Mouse (Mus musculus) ovary, postnatal 36 days (tissue): ENCODE measurements at regions not wholly inside any gene's neighbourhood (a gene's known extent, or its start where the extent isn't known, plus 50 kb on each side); places are given as distances from the start of the nearest gene placed in this dataset.

Source experiments
- DNase-seq: peaks from one replicate; pipeline ENCODE4 v3.0.0; 2022; ENCODE audit warnings: low spot score, mixed read lengths

- DNase-seq, result no peak
These were observed 53.8 kb downstream of the Dio3 start for GRCm38 (mm10) chr12:110332616-110333154.

GRCm38 (mm10) chr12:110334609-110335008, 55.7 kb downstream of the Dio3 start:
- DNase-seq, result no peak

DNA sequence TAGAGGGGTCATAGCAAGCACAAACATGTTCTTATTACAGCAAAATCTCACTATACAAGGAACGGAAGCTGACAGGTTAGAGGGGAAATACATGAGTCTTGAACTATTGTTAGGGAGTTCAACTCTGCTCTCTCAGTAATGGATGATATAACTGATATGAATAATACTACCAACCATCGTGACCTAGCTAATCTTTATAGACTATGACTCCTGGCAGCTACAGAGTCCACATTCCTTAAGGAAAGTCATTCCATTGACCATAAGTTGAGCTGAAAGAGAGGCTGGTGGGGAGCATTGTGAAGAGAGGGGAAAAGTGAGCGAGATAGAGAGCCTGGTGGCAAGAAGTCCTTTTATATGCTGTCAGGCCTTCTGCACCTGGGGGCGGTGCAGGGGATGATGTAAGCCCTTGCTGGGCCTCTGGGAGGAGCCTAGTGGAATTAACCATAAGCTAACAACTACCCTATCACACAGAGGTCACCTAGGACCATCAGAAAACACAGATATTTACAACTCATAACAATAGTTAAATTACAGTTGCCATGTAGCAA, 65.5 kb downstream of the Dio3 start:
- DNase-seq, result no peak

- DNase-seq, result no peak
These were observed 70.8 kb downstream of the Dio3 start for GRCm38 (mm10) chr12:110349621-110350020.

DNA sequence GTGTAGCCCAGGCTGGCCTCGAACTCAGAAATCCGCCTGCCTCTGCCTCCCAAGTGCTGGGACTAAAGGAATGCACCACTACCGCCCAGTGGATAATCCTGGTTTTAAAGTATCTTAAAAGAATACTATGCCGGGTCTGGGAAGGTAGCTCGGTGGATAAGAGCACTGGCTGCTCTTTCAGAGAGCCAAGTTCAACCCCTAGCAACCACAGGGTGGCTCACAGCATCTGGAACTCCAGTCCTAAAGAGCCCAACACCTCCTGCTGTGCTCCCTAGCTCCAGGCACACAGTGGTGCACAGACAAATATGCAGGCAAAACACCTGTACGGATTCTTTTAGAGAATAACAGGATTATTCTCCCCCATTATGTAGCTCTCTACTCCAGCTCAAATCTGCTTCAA, 77.0 kb downstream of the Dio3 start:
- no peak for DNase-seq

- DNase-seq, result no peak
These were observed 79.8 kb upstream of the Ppp2r5c start for GRCm38 (mm10) chr12:110367102-110367501.

- DNase-seq, result no peak
These were observed 79.1 kb upstream of the Ppp2r5c start for GRCm38 (mm10) chr12:110367822-110368221.

GRCm38 (mm10) chr12:110371886-110372690, 74.8 kb upstream of the Ppp2r5c start:
- no peak for DNase-seq

- DNase-seq, result no peak
These were observed 73.9 kb upstream of the Ppp2r5c start for GRCm38 (mm10) chr12:110372986-110373385.

- DNase-seq, result peak; percentile 83
These were observed 73.4 kb upstream of the Ppp2r5c start for GRCm38 (mm10) chr12:110373408-110374065.

- DNase-seq, result no peak
These were observed 71.8 kb upstream of the Ppp2r5c start for GRCm38 (mm10) chr12:110375139-110375538.

DNA sequence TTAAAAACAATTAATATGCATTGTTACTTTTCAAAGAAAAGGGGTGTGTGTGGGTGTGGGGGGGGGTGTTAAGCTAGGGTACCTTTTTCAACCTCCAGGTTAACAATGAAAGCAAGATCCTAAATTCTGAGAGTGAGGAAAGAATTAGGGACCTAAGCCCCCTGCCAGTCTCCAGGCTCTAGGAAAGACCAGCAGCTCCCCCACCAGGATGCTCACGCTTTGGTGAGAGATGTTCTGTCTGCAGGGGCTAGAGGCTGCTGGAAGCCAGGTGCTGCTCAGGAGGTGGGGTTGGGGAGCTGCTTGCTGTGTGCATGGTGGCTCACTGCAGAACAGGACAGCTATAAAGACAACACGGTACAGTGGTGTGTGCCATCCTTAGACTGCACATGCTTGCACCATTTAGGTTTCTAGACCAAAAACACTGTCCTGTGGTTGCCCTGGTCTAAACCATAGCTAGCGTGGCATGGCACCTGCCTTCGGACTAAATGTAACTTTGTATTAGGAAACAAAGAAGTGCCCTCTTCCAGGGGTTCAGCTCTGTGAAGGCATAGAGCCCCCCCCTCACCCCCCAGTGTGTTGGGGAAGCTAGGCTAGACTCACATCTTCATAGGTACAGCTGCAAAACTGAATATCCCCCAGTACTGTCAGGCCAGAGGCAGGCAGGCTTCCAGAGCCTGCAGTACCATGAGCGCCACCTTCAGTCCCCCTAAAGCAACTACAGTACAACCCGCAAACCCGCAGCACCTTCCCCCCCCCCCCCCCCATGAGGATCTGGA, 70.7 kb upstream of the Ppp2r5c start:
- no peak for DNase-seq

DNA sequence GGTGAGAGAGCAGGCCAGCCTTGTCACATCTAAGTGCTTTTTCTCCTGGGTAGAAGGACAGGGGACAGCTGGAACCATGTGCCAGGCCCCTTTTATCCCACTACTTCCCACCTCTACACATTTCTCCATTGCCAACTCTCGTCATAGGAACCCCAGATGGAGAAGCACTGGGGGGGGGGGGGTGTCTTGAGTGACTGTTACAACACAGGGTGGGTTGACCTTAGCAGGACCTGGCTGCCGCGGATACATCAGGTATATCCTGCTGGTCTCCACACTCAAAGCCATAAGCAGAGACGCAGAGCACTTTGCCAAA, 70.1 kb upstream of the Ppp2r5c start:
- DNase-seq, result no peak

GRCm38 (mm10) chr12:110377306-110377705, 69.6 kb upstream of the Ppp2r5c start:
- no peak for DNase-seq

- peak; percentile 40 for DNase-seq
These were observed 69.2 kb upstream of the Ppp2r5c start for GRCm38 (mm10) chr12:110377734-110378133.

- no peak for DNase-seq
These were observed 68.6 kb upstream of the Ppp2r5c start for GRCm38 (mm10) chr12:110378302-110378701.

GRCm38 (mm10) chr12:110379721-110380120, 67.2 kb upstream of the Ppp2r5c start:
- no peak for DNase-seq

DNA sequence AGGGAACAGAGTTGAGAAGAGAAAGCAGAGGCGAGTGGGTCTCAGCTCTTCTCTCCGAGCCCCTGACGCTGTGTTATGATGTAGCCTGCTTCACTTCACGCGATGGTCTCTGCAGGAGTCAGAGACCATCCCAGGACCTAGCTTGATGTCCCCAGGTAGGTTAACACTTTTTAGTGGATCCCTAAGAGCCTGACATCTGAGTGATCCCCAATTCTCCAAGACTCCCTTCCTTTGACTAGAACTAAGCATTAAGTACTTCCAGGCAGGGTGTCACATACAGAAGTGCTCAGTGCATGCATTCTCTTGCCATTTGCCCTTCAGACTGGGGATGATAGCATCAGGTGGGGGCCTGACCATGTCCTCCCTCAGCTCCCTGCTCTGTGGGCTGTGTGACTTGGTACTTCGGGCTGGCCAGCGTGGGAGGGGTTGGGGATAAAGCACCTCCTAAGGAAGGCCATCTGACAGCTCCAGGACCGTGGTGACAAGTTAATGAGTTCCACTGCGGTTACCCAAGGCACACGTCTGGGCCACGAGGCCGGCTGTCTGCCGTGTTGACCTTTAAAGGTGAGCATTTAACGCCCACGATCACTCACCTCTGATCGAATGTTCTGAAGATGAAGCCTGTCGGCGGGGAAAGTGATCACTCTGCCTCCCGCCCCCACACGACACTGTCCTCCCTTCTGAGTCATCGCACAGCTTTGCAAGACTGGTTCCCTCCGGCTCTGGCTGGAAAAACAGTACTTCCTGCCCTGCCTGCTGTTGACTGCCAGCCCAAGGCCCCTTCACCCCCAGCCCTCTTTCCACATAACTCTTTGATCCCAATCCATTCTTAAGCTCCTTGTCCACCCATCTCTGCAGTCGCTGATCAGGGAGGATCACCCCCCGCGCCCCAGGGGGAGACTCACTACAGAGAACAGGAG, 65.8 kb upstream of the Ppp2r5c start:
- DNase-seq, result peak; percentile 36

- no peak for DNase-seq
These were observed 61.9 kb upstream of the Ppp2r5c start for GRCm38 (mm10) chr12:110385031-110385430.

GRCm38 (mm10) chr12:110385801-110386599, 60.9 kb upstream of the Ppp2r5c start:
- no peak for DNase-seq
